Mouse (Mus musculus) forebrain, embryonic 11.5 days (tissue): ENCODE results near the gene Dnajc25. TPM values are rescaled to one million over a fixed set of nuclear protein-coding genes. Genes with fewer than 3 reads are reported as not detected.

ENCODE experiments used
- ATAC-seq: fragments of 200-750 bp; cut with Nextera tagmentation; replicated peaks from 2 replicates; pipeline ENCODE4 v1.8.0; 2017; ENCODE audit warnings: moderate TSS enrichment; ENCODE audit not compliant: low FRiP score
- DNase-seq: peaks from one replicate; pipeline ENCODE4 v3.0.0-alpha.2; 2017; ENCODE audit warnings: low spot score
- H3K27ac ChIP-seq: fragments of 300-500 bp; sonication (generic); 2 replicates; pipeline ENCODE4 v1.5.1; 2014; ENCODE audit warnings: low read depth, low read length
- H3K27me3 ChIP-seq: fragments of 300-500 bp; sonication (generic); 2 replicates; pipeline ENCODE4 v1.6.1; 2014; ENCODE audit warnings: mild to moderate bottlenecking, low read length, mixed read lengths; ENCODE audit not compliant: control insufficient read depth, insufficient read depth
- H3K36me3 ChIP-seq: fragments of 300-500 bp; sonication (generic); 2 replicates; pipeline ENCODE4 v1.6.1; 2014; ENCODE audit warnings: mild to moderate bottlenecking, low read length, moderate library complexity, mixed read lengths; ENCODE audit not compliant: control insufficient read depth, insufficient read depth
- H3K4me1 ChIP-seq: fragments of 300-500 bp; sonication (generic); replicated peaks from 2 replicates; pipeline ENCODE4 v1.6.1; 2014; ENCODE audit warnings: low read length, mixed read lengths; ENCODE audit not compliant: control insufficient read depth, insufficient read depth
- H3K4me2 ChIP-seq: fragments of 300-500 bp; sonication (generic); 2 replicates; pipeline ENCODE4 v1.6.1; 2014; ENCODE audit warnings: low read depth, mild to moderate bottlenecking, low read length, moderate library complexity, mixed read lengths; ENCODE audit not compliant: severe bottlenecking
- H3K4me3 ChIP-seq: fragments of 300-500 bp; sonication (generic); 2 replicates; pipeline ENCODE4 v1.5.1; 2014; ENCODE audit warnings: low read depth, low read length
- H3K9ac ChIP-seq: fragments of 300-500 bp; sonication (generic); 2 replicates; pipeline ENCODE4 v1.6.1; 2014; ENCODE audit warnings: low read length
- H3K9me3 ChIP-seq: fragments of 300-500 bp; sonication (generic); 2 replicates; pipeline ENCODE4 v1.6.1; 2016; ENCODE audit warnings: low read length, mixed read lengths; ENCODE audit not compliant: control insufficient read depth
- WGBS: fragments of 180-500 bp; shearing (Covaris S2); extraction: QIAGEN DNeasy Blood & Tissue Kit; methylation state at CpG from one replicate; pipeline ENCODE4 v1.1.7; 2014; 5-methylcytosine and 5-hydroxymethylcytosine counted together
- polyA plus RNA-seq: library from polyadenylated mRNA; unstranded; fragments of >200 nt; fragmentation: Nextera tagmentation; extraction: Ambion mirVana; gene quantifications from 2 replicates; pipeline ENCODE4 v1.2.1, GENCODE M21; 2014

The Dnajc25 gene
- polyA plus RNA-seq, 1 experiment from 2014 or later: 7.7 TPM

DNA sequence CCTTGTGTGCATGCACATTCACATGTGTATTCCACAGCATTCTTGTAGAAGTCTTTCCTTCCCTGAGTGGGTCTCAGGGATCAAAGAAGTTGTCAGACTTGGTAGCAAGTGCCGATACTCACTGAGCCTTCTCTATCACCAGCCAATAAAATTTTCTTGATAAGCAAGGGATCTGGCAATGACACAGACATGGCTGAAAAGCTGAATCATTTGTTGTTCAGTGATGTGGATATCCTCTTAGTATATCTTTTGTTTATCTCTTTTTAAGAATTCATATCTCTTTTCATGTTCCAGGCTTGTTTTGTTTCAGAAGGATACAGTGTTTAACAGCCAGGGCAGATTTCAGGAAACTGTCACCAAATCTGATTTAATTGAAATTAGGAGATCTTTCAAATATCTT is 3.8 kb downstream of the Dnajc25 start:
- Histone ChIP-seq H3K9me3 (no peaks in the 10 kb centered on the region), H3K4me1 (no peaks in the 10 kb centered on the region; the same call in 1 of the 2 replicates), H3K27me3 (no peaks in the 10 kb centered on the region), H3K4me2 (no peak overlapping the region), H3K4me3 (no peak overlapping the region), H3K27ac (no peak overlapping the region), H3K36me3 (no peaks in the 10 kb centered on the region), H3K9ac (no peak overlapping the region)
- WGBS: 92% methylated on average over 1 of the region's 1 CpGs
- ATAC-seq: no peak
- DNase-seq: no peak

DNA sequence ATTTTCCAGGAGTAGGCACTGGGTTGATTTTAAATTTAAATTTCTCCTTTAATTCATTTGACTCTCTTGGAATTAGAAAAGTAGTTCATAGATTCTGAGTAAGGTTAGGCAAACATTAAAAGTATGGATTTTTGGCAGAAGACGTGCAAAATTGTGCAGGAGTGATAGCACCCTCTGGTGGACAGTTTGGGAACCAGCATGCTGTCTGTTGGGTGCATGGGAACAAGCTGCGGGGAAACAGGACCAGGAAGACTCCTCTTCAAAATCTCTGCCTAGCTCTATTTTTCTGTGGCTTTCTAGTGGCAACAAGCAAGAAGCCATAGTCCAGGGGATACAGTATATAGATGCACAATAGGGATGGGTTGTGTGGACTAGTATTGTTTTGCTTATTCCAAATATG is 4.8 kb downstream of the Dnajc25 start:
- Histone ChIP-seq H3K4me1 (peaks cover 5% of the 10 kb centered on the region; the same call in 1 of the 2 replicates), H3K4me3 (no peak overlapping the region), H3K9me3 (no peaks in the 10 kb centered on the region), H3K4me2 (no peak overlapping the region), H3K9ac (no peak overlapping the region), H3K27ac (no peak overlapping the region), H3K36me3 (no peaks in the 10 kb centered on the region), H3K27me3 (no peaks in the 10 kb centered on the region)
- no peak for ATAC-seq
- whole genome bisulfite sequencing: 15% methylated on average over 2 of the region's 2 CpGs
- peak; percentile 78 for DNase-seq

DNA sequence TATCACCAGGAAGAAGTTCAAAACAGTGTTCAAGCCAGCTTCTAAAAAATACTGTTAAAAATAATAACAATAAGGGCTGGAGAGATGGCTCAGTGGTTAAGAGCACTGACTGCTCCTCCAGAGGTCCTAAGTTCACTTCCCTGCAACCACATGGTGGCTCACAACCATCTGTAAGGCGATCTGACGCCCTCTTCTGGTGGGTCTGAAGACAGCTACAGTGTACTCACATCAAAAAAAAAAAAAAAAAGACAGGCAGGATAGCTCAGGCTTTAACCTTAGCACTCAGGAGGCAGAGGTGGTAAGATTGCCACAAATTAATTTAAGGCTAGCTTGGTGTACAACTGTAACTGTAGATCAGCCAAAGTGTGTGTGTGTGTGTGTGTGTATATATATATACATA is 5.8 kb downstream of the Dnajc25 start:
- no peaks in the 10 kb centered on the region for H3K27me3 ChIP-seq
- no peak overlapping the region for H3K27ac ChIP-seq
- H3K4me1 ChIP-seq: peaks cover 5% of the 10 kb centered on the region; the same call in 1 of the 2 replicates
- no peak overlapping the region for H3K9ac ChIP-seq
- 0% methylated on average over 2 of the region's 2 CpGs for whole genome bisulfite sequencing
- H3K9me3 ChIP-seq: no peaks in the 10 kb centered on the region
- no peak overlapping the region for H3K4me2 ChIP-seq
- H3K4me3 ChIP-seq: no peak overlapping the region
- DNase-seq (no peak), ATAC-seq (no peak)
- H3K36me3 ChIP-seq: no peaks in the 10 kb centered on the region

DNA sequence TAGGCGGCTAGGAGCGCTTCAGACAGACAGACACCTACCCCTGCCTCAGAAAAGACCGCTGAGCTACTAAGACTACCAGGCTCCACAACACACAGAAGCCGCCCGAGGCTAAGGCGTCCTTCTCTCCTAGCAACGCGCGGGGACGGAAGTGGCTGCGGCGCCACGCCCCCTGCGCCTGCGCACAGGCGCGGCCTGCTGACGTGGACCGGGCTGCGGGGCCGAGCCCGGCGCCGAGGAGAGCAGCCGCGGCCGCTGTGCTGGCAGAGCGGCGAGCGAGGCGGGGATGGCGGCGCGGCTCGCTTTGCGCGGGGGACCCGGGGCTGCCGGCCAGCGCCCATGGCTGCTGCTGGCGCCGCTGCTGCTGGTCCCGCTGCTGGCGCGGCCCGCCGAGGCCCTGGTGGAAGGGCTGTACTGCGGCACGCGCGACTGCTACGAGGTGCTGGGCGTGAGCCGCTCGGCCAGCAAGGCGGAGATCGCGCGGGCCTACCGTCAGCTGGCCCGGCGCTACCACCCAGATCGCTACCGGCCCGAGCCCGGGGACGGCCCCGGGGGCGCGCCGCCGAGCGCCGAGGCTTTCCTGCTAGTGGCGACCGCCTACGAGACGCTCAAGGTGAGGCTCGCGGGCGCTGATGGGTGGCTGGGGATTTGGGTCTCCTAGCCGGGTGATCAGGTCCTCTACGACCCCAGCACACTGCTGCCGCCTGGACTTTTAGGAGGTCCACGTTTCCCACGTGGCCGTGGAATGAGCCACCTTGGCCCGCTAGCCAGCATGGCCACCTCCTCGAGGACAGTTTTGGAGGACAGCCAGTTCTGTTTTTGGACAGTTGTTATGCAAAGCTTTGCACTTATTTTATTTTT is 8.3 kb downstream of the Dnajc25 start, which contains the start of gene Gm20503:
Gm20503 (plus strand) TSS at position 263 of the 858 bp plus-strand sequence.
- no peaks in the 10 kb centered on the region for H3K27me3 ChIP-seq
- peaks cover 5% of the 10 kb centered on the region; the same call in 1 of the 2 replicates for H3K4me1 ChIP-seq
- H3K27ac ChIP-seq: peak within 1 kb of the TSS; percentile 68
- peak within 1 kb of the TSS; percentile 87 for H3K4me2 ChIP-seq
- peak; percentile 95 for DNase-seq
- ATAC-seq: peak; percentile 99
- peak within 1 kb of the TSS; percentile 88 for H3K9ac ChIP-seq
- no peaks in the 10 kb centered on the region for H3K36me3 ChIP-seq
- under 1% methylated on average over 73 of the region's 89 CpGs for WGBS
- no peaks in the 10 kb centered on the region for H3K9me3 ChIP-seq
- peak within 1 kb of the TSS; percentile 85 for H3K4me3 ChIP-seq

DNA sequence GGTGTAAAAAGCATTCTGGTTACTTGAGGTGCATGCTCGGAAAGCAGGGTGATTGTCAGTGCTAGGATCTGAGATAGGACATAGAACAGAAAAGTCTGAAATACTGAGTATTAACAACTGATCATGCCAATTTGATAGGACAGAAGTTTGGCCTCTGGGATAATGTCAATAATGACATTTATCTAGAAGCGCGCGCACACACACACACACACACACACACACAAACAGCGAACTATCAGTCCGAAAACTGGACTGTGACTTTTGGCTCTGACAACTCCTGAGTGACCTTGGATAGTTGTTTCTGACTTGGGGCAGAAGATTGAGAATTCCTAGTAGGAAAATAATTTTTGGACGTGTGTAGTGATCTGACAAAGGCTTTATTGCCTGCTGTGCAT is 8.9 kb downstream of the Dnajc25 start:
- Histone ChIP-seq H3K9me3 (no peaks in the 10 kb centered on the region), H3K27ac (no peak overlapping the region), H3K4me3 (peak overlapping the region; percentile 85), H3K4me2 (peak overlapping the region; percentile 87), H3K9ac (peak overlapping the region; percentile 88), H3K4me1 (peaks cover 5% of the 10 kb centered on the region; the same call in 1 of the 2 replicates), H3K27me3 (no peaks in the 10 kb centered on the region), H3K36me3 (no peaks in the 10 kb centered on the region)
- DNase-seq: no peak
- WGBS: 32% methylated on average over 7 of the region's 7 CpGs
- ATAC-seq: no peak

DNA sequence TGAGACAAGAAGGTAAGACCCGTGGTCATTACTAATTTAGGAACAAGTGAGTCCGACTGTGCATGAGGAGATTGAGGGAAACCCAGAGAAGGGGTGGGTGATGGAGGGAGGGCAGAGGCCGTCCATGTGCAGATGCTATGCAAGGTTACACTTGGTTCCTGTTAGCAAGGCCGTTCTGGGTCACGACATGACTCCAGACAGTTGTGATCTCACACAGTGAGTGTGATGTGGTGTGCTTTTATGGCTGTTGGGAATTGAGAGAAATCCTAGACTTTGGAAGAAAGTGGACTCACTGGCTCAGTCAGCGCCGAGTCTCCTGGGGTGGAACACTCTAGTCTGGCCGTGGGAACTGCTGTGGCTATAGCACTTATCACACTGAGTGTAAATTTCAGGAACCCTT is 11.3 kb downstream of the Dnajc25 start:
- Histone ChIP-seq H3K4me3 (no peak overlapping the region), H3K36me3 (no peaks in the 10 kb centered on the region), H3K27me3 (no peaks in the 10 kb centered on the region), H3K4me1 (peaks cover 5% of the 10 kb centered on the region; the same call in 1 of the 2 replicates), H3K9ac (no peak overlapping the region), H3K9me3 (no peaks in the 10 kb centered on the region), H3K4me2 (no peak overlapping the region), H3K27ac (no peak overlapping the region)
- WGBS: 75% methylated on average over 8 of the region's 8 CpGs
- ATAC-seq (no peak), DNase-seq (no peak)

DNA sequence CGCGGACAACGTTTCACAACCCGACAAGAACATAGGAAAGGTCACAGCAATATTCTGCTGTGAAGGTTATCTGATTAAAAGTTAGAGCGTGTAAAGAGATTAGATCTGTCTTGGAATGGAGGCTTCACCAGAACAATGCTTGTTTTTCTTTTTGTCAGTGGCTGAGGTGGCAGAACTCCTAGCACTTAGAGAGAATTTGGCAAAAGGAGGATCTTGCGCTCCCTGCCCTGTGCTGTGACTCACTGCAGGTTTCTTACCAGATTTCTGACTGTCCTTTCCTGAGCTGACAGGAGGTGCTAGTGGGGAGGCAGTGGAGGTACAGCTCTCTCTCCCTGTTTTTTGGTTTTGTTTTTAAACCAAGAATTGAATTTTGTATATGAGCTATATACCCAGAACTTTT is 12.2 kb downstream of the Dnajc25 start:
- Histone ChIP-seq H3K36me3 (no peaks in the 10 kb centered on the region), H3K4me1 (peaks cover 5% of the 10 kb centered on the region; the same call in 1 of the 2 replicates), H3K4me3 (no peak overlapping the region), H3K27ac (no peak overlapping the region), H3K9ac (no peak overlapping the region), H3K27me3 (no peaks in the 10 kb centered on the region), H3K4me2 (no peak overlapping the region), H3K9me3 (no peaks in the 10 kb centered on the region)
- no peak for DNase-seq
- no peak for ATAC-seq
- 79% methylated on average over 6 of the region's 6 CpGs for WGBS

DNA sequence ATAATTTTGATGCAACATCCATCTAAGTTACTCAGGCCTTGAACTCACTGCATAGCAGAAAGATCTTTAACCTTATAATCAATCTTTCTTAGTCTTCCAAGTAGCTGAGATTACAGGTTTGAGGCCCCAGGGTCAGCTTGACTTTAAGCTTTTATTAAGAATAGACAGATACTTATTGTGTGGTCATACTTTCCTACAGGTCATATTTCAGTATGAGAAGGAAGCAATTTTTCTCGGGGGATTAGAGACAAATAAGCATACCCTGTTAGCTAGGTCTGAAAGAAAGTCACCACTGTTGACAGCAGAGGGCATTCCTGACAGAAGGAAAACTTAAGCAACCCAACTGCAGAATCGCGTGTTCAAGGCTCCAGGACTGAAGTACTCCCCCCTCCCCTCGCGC is 13.1 kb downstream of the Dnajc25 start:
- Histone ChIP-seq H3K4me2 (no peak overlapping the region), H3K4me1 (peaks cover 5% of the 10 kb centered on the region; the same call in 1 of the 2 replicates), H3K9ac (no peak overlapping the region), H3K27ac (no peak overlapping the region), H3K27me3 (no peaks in the 10 kb centered on the region), H3K36me3 (no peaks in the 10 kb centered on the region), H3K4me3 (no peak overlapping the region), H3K9me3 (no peaks in the 10 kb centered on the region)
- WGBS: 84% methylated on average over 5 of the region's 5 CpGs
- DNase-seq (no peak), ATAC-seq (no peak)
